Mouse (Mus musculus) bone marrow macrophage, adult 2 months (primary cell): Measurements from ENCODE around the gene 5730596B20Rik.

ENCODE experiments used
- CTCF ChIP-seq: IDR thresholded peaks from 2 replicates; pipeline ENCODE4 v1.5.1; 2012; ENCODE audit warnings: low read depth, mild to moderate bottlenecking, low read length, moderate library complexity
- POLR2A ChIP-seq: IDR thresholded peaks from 2 replicates; pipeline ENCODE4 v1.6.1; 2012; ENCODE audit warnings: mild to moderate bottlenecking, low read depth, low read length, borderline replicate concordance

DNA sequence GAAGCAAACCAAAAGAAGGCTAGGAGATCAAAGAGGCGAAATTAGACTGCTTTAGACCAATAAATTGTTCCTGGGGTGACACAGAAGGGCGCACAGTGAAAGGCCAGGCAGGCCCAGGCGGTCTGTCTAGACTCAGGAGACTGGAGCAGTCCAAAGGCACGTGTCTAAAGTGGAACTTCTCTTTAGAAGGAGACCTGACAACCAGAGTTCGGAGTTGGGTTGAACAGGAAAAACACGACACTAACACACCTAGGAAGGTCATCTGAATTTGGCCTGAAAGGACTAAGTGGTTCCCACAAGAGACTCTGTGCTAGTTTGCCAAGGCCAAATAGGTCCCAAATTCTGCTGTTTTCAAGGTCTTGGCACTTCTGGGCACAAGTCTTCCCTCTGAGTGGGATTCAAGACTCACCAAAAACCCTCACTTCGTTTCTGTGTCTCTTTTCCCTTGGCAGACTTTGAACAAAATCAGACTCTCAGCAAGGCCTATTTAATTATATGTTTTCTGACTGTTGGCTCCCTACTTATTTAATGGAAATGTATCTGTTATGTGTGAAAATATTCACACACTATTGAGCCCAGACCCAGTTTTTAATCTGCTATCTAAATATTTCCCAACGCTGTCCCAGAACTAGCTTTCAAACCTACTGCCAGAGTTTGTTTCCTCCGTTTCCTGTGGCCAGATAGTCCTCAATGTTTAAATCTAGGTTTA lies 42.1 kb downstream of the 5730596B20Rik start:
- no peak for TF ChIP-seq POLR2A
- no peak for TF ChIP-seq CTCF
